Mouse (Mus musculus) testis, adult 2 months (tissue): ENCODE results near the gene Saa2.

Experiments
- CTCF ChIP-seq: fragments of 200-500 bp; IDR thresholded peaks from 2 replicates; pipeline ENCODE4 v1.5.1; 2012; ENCODE audit warnings: low read depth, mild to moderate bottlenecking, inconsistent platforms, low read length, moderate library complexity; ENCODE audit not compliant: control insufficient read depth, insufficient read depth, insufficient replicate concordance
- POLR2A ChIP-seq: fragments of 200-500 bp; IDR thresholded peaks from 2 replicates; pipeline ENCODE4 v1.6.1; 2012; ENCODE audit warnings: low read depth, mild to moderate bottlenecking, inconsistent platforms, low read length, moderate library complexity; ENCODE audit not compliant: control insufficient read depth

- TF ChIP-seq CTCF (peak; percentile 96), POLR2A (peak; percentile 67)
Measured at GRCm38 (mm10) chr7:46710390-46710844, 41.2 kb upstream of the Saa2 start, which contains the start of gene Saal1.
